Comparison of ENCODE assay signal across 19 mouse cellular contexts in the genomic region with DNA sequence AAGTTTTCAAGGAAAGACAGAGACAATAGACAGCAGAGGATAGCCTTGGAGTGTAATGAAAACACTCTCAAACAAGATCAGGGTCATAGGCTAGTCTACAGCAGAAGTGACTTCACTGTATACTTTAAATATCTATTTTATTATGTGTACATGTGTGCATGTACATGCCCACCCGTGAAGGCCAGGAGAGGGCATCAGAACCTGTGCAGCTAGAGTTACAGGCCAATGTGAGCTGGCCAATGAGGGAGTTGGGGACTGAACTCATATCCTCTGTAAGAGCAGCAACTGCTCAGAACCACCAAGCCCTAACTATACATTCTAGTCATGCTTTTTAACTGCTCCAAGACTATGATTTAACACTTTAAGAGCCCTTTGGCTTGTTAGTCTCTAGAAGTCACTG. TPM values are rescaled to one million over a fixed set of nuclear protein-coding genes. Genes with fewer than 3 reads are reported as not detected.
A peak's percentile ranks its signal among the peaks of the same experiment; 100 is the strongest.
DNase-seq lines count a peak whose midpoint lies in the region; ATAC-seq and TF ChIP-seq lines count a peak whose summit lies in the region.
"Had no signal": no experiment of that assay in that cellular context is flagged by ENCODE, and none has a peak within 500 bp of the region (broad histone marks: within the 10 kb centered on the region; RNA-seq: fewer than 3 reads in every experiment).

No protein-coding gene starts in this region.

- peaks cover 4% of the 10 kb centered on the region for H3K36me3 ChIP-seq in heart, adult 2 months (ENCODE audit: control insufficient read depth, insufficient read depth, low read length)
- H3K36me3 ChIP-seq in liver, embryonic 13.5 days, result no peaks in the 10 kb centered on the region
- H3K36me3 ChIP-seq in stomach, postnatal 0 days (ENCODE audit: control insufficient read depth, insufficient read depth, low read length), result no peaks in the 10 kb centered on the region
- H3K36me3 ChIP-seq: embryonic facial prominence, embryonic 13.5 days; forebrain, embryonic 12.5 days; neural tube, embryonic 13.5 days had no signal

- H3K9ac ChIP-seq in heart, adult 2 months (ENCODE audit: low read depth, low read length), result no peak overlapping the region
- no peak overlapping the region for H3K9ac ChIP-seq in liver, embryonic 13.5 days
- no peak overlapping the region for H3K9ac ChIP-seq in stomach, postnatal 0 days (ENCODE audit: low read length)
- H3K9ac ChIP-seq: embryonic facial prominence, embryonic 13.5 days; forebrain, embryonic 12.5 days; neural tube, embryonic 13.5 days had no signal

- H3K4me1 ChIP-seq in heart, adult 2 months (ENCODE audit: control insufficient read depth, insufficient read depth, low read length), result peaks cover 1% of the 10 kb centered on the region
- H3K4me1 ChIP-seq in liver, embryonic 13.5 days (replicated peaks), result peaks cover 64% of the 10 kb centered on the region
- 0 out of 2 replicates have a peak, but pooled peaks cover 3% of the 10 kb centered on the region for H3K4me1 ChIP-seq in stomach, postnatal 0 days (replicated peaks; ENCODE audit: control insufficient read depth, insufficient read depth)

- ATAC-seq in liver, embryonic 13.5 days (ENCODE audit: low read depth), result 0 out of 2 replicates have a peak, but pooled peaks have one; percentile 19
- no peak for ATAC-seq in stomach, postnatal 0 days (ENCODE audit: low FRiP score, low TSS enrichment)

- H3K4me3 ChIP-seq in heart, adult 2 months, result no peak overlapping the region
- H3K4me3 ChIP-seq in liver, embryonic 13.5 days (replicated peaks), result no peak overlapping the region
- no peak overlapping the region for H3K4me3 ChIP-seq in stomach, postnatal 0 days (ENCODE audit: low read depth, low read length)
- H3K4me3 ChIP-seq: embryonic facial prominence, embryonic 13.5 days; forebrain, embryonic 12.5 days; neural tube, embryonic 13.5 days had no signal

- no peak for TF ChIP-seq EP300 in heart, adult 2 months (IDR thresholded peaks at IDR 0.05; ENCODE audit: insufficient read depth, low read depth, low read length)
- TF ChIP-seq EP300 in stomach, postnatal 0 days (optimal IDR thresholded peaks at IDR 0.05), result no peak

- TF ChIP-seq POLR2A in heart, adult 2 months (IDR thresholded peaks at IDR 0.05; ENCODE audit: insufficient read depth, low read depth, low read length), result no peak

- H3K79me2 ChIP-seq in heart, adult 2 months (replicated peaks; ENCODE audit: control insufficient read depth, insufficient read depth, low read length), result peaks cover 4% of the 10 kb centered on the region

- H3K27me3 ChIP-seq in heart, adult 2 months (ENCODE audit: control insufficient read depth, insufficient read depth, low read length), result no peaks in the 10 kb centered on the region
- H3K27me3 ChIP-seq in liver, embryonic 13.5 days, result no peaks in the 10 kb centered on the region
- H3K27me3 ChIP-seq in stomach, postnatal 0 days (ENCODE audit: control insufficient read depth, insufficient read depth, low read length), result no peaks in the 10 kb centered on the region
- H3K27me3 ChIP-seq: embryonic facial prominence, embryonic 13.5 days; neural tube, embryonic 13.5 days had no signal

- no peak overlapping the region for H3K4me2 ChIP-seq in liver, embryonic 13.5 days
- no peak overlapping the region for H3K4me2 ChIP-seq in stomach, postnatal 0 days (replicated peaks; ENCODE audit: low read depth)
- H3K4me2 ChIP-seq: embryonic facial prominence, embryonic 13.5 days; forebrain, embryonic 12.5 days; neural tube, embryonic 13.5 days had no signal

- no peaks in the 10 kb centered on the region for H3K9me3 ChIP-seq in liver, embryonic 13.5 days (replicated peaks)
- no peaks in the 10 kb centered on the region for H3K9me3 ChIP-seq in stomach, postnatal 0 days (ENCODE audit: control insufficient read depth, low read length)
- H3K9me3 ChIP-seq: embryonic facial prominence, embryonic 13.5 days; forebrain, embryonic 12.5 days; G1E; neural tube, embryonic 13.5 days had no signal

- intact Hi-C loops in heart, adult 2 months (cut with DNase I), result no loop called here

- 30% methylated on average over 1 of the region's 1 CpGs for WGBS in heart, adult 2 months
- 26% methylated on average over 1 of the region's 1 CpGs for WGBS in liver, embryonic 13.5 days (ENCODE audit: insufficient replicate concordance)
- 33% methylated on average over 1 of the region's 1 CpGs for WGBS in stomach, postnatal 0 days

- DNase-seq in heart, adult 2 months, result no peak
- DNase-seq in heart, postnatal 4 days, result no peak
- DNase-seq in thymus, postnatal 14 days, result peak; percentile 47
- no peak for DNase-seq in thymus, postnatal 36 days
- DNase-seq in liver, embryonic 13.5 days, result no peak
- DNase-seq in stomach, postnatal 0 days (ENCODE audit: low spot score), result no peak
- DNase-seq in testis, postnatal 10 days (ENCODE audit: low spot score), result no peak
- DNase-seq in cerebellum, adult 9-11 months, result no peak
- DNase-seq: adrenal gland, postnatal 25 days; heart, adult 18-20 months; heart, postnatal 10 days; left cerebral cortex, postnatal 4 days; lung, postnatal 14 days; midbrain, embryonic 14.5 days; retina, postnatal 1 day had no signal

- H3K27ac ChIP-seq in heart, adult 2 months, result no peak overlapping the region
- H3K27ac ChIP-seq in liver, embryonic 13.5 days, result peak overlapping the region; percentile 63
- H3K27ac ChIP-seq in stomach, postnatal 0 days (replicated peaks), result no peak overlapping the region
- H3K27ac ChIP-seq: embryonic facial prominence, embryonic 13.5 days; forebrain, embryonic 12.5 days; neural tube, embryonic 13.5 days had no signal

- TF ChIP-seq CTCF in heart, adult 2 months (IDR thresholded peaks at IDR 0.05), result peak; percentile 16; the same call in 1 of the 2 replicates
- peak; percentile 26; the same call in 1 of the 2 replicates for TF ChIP-seq CTCF in stomach, postnatal 0 days (IDR thresholded peaks at IDR 0.05; ENCODE audit: low read depth)

RNA-seq across cellular contexts. Expression of gene Usp7, which starts 51.0 kb away (rescaled TPM):
- 10 to 100 TPM; 45.6 to 49.0 TPM for total RNA-seq in heart, adult 2 months (2021)
- polyA plus RNA-seq in heart, adult 2 months (2012; rRNA removed), result 19.4 and 30.7 TPM in 2 replicates
- 10 to 100 TPM; 93.2 to 93.6 TPM for total RNA-seq in heart, postnatal 4 days (2021)
- 26.5 and 26.8 TPM in 2 replicates for polyA plus RNA-seq in liver, embryonic 13.5 days (2015; fragmentation: Nextera tagmentation; extraction: Ambion mirVana)
- 15.7 and 18.1 TPM in 2 replicates for polyA plus RNA-seq in stomach, postnatal 0 days (2015; fragmentation: Nextera tagmentation; extraction: Ambion mirVana)
